Mouse (Mus musculus) small intestine, adult 2 months (tissue): ENCODE data around the gene Pex19. TPM values are rescaled to one million over a fixed set of nuclear protein-coding genes. Genes with fewer than 3 reads are reported as not detected.
A peak's percentile ranks its signal among the peaks of the same experiment; 100 is the strongest.

Source experiments
- H3K27ac ChIP-seq: fragments of 200-500 bp; 2 replicates; pipeline ENCODE4 v1.5.1; 2012; ENCODE audit warnings: low read depth, low read length, control low read depth, inconsistent platforms; ENCODE audit not compliant: insufficient read depth
- H3K27me3 ChIP-seq: fragments of 200-500 bp; 2 replicates; pipeline ENCODE4 v1.6.1; 2012; ENCODE audit warnings: mild to moderate bottlenecking, moderate library complexity, low read length, inconsistent platforms; ENCODE audit not compliant: control insufficient read depth, insufficient read depth
- H3K36me3 ChIP-seq: fragments of 200-500 bp; 2 replicates; pipeline ENCODE4 v1.6.1; 2012; ENCODE audit warnings: mild to moderate bottlenecking, low read length, control low read depth, inconsistent platforms; ENCODE audit not compliant: control insufficient read depth, insufficient read depth
- H3K4me1 ChIP-seq: fragments of 200-500 bp; 2 replicates; pipeline ENCODE4 v1.6.1; 2012; ENCODE audit warnings: low read length, inconsistent platforms, mixed read lengths; ENCODE audit not compliant: control insufficient read depth, insufficient read depth, insufficient read length
- H3K4me3 ChIP-seq: fragments of 200-500 bp; 2 replicates; pipeline ENCODE4 v1.5.1; 2012; ENCODE audit warnings: low read depth, mild to moderate bottlenecking, control low read depth, inconsistent platforms, low read length, moderate library complexity
- CTCF ChIP-seq: fragments of 200-500 bp; IDR thresholded peaks from 2 replicates; pipeline ENCODE4 v1.5.1; 2012; ENCODE audit warnings: low read depth, mild to moderate bottlenecking, control low read depth, inconsistent platforms, low read length, moderate library complexity, mixed read lengths; ENCODE audit not compliant: insufficient replicate concordance, insufficient read length; ENCODE audit errors: extremely low read depth
- POLR2A ChIP-seq: fragments of 200-500 bp; IDR thresholded peaks from 2 replicates; pipeline ENCODE4 v1.6.1; 2012; ENCODE audit warnings: low read depth, mild to moderate bottlenecking, control low read depth, inconsistent platforms, low read length, moderate library complexity
- WGBS: fragments of 180-500 bp; shearing (Covaris S2); methylation state at CpG from one replicate; pipeline ENCODE4 v1.1.7; 2018; 5-methylcytosine and 5-hydroxymethylcytosine counted together
- polyA plus RNA-seq: library from polyadenylated mRNA; depleted of rRNA; stranded (reverse); fragments of >200 nt; gene quantifications from 2 replicates; pipeline ENCODE4 v1.2.3, GENCODE M21; 2012; rRNA removed

Gene Pex19
- polyA plus RNA-seq = 40.5 and 55.1 TPM in 2 replicates

GRCm38 (mm10) chr1:172126376-172127347 is at the start of gene Pex19:
TSS of gene Pex19 (plus strand) at chr1:172126755.
- Histone ChIP-seq H3K4me1 (no peaks in the 10 kb centered on the region; the same call in 1 of the 2 replicates), H3K27me3 (no peaks in the 10 kb centered on the region), H3K36me3 (peaks cover 43% of the 10 kb centered on the region), H3K4me3 (peak within 1 kb of the TSS; percentile 86), H3K27ac (peak within 1 kb of the TSS; percentile 91)
- WGBS = under 1% methylated on average over 42 of the region's 42 CpGs
- peak; percentile 7; the same call in 1 of the 2 replicates for TF ChIP-seq CTCF
- peak; percentile 29; the same call in 1 of the 2 replicates for TF ChIP-seq POLR2A

GRCm38 (mm10) chr1:172077981-172078380 is 48.6 kb upstream of the Pex19 start:
- Histone ChIP-seq H3K4me3 (peak overlapping the region; percentile 32; the same call in 1 of the 2 replicates), H3K27me3 (no peaks in the 10 kb centered on the region), H3K4me1 (no peaks in the 10 kb centered on the region; the same call in 1 of the 2 replicates), H3K27ac (peak overlapping the region; percentile 96), H3K36me3 (peaks cover 47% of the 10 kb centered on the region)
- WGBS = 8% methylated on average over 5 of the region's 5 CpGs
- TF ChIP-seq CTCF (no peak), POLR2A (no peak; the same call in 1 of the 2 replicates)

- under 1% methylated on average over 40 of the region's 40 CpGs for WGBS
- no peak for TF ChIP-seq CTCF
- peak; percentile 84; the same call in 1 of the 2 replicates for TF ChIP-seq POLR2A
- Histone ChIP-seq H3K4me1 (peaks cover 5% of the 10 kb centered on the region), H3K4me3 (peak within 1 kb of the TSS; percentile 75), H3K36me3 (peaks cover 11% of the 10 kb centered on the region), H3K27me3 (no peaks in the 10 kb centered on the region), H3K27ac (peak within 1 kb of the TSS; percentile 54)
Measured at GRCm38 (mm10) chr1:172082101-172082898, 44.3 kb upstream of the Pex19 start, which contains the start of the genes Copa and Ncstn. TSS of gene Copa (plus strand) at chr1:172082529. TSS of gene Ncstn (minus strand) at chr1:172082795.

- peak overlapping the region; percentile 50 for H3K27ac ChIP-seq
- H3K36me3 ChIP-seq = peaks cover 14% of the 10 kb centered on the region
- peak overlapping the region; percentile 75 for H3K4me3 ChIP-seq
- H3K27me3 ChIP-seq = no peaks in the 10 kb centered on the region
- WGBS = under 1% methylated on average over 24 of the region's 24 CpGs
- H3K4me1 ChIP-seq = peaks cover 5% of the 10 kb centered on the region
- TF ChIP-seq POLR2A (no peak), CTCF (no peak)
Measured at GRCm38 (mm10) chr1:172082899-172083445, 43.6 kb upstream of the Pex19 start.

GRCm38 (mm10) chr1:172093522-172093921 is 33.0 kb upstream of the Pex19 start:
- peaks cover 65% of the 10 kb centered on the region for H3K36me3 ChIP-seq
- no peak for TF ChIP-seq CTCF
- no peak for TF ChIP-seq POLR2A

GRCm38 (mm10) chr1:172094295-172094694 is 32.3 kb upstream of the Pex19 start:
- peaks cover 61% of the 10 kb centered on the region for H3K36me3 ChIP-seq

More at GRCm38 (mm10) chr1:172093522-172093921, 33.0 kb upstream of the Pex19 start:
- no peak overlapping the region for H3K4me3 ChIP-seq
- H3K27ac ChIP-seq = no peak overlapping the region
- 70% methylated on average over 3 of the region's 3 CpGs for WGBS
- no peaks in the 10 kb centered on the region for H3K27me3 ChIP-seq
- H3K4me1 ChIP-seq = no peaks in the 10 kb centered on the region

More at GRCm38 (mm10) chr1:172094295-172094694, 32.3 kb upstream of the Pex19 start:
- H3K4me1 ChIP-seq = peaks cover 2% of the 10 kb centered on the region; the same call in 1 of the 2 replicates
- H3K27ac ChIP-seq = no peak overlapping the region
- TF ChIP-seq CTCF = no peak
- no peaks in the 10 kb centered on the region for H3K27me3 ChIP-seq
- H3K4me3 ChIP-seq = no peak overlapping the region
